Mouse (Mus musculus) heart, postnatal 0 days (tissue): ENCODE measurements around the gene Il2ra.

Experiments
- CTCF ChIP-seq: IDR thresholded peaks from 2 replicates; pipeline ENCODE4 v1.5.1; 2016; ENCODE audit warnings: antibody characterized with exemption, control low read depth, low read depth
- EP300 ChIP-seq: IDR thresholded peaks from 2 replicates; pipeline ENCODE4 v1.6.1; 2016; ENCODE audit warnings: antibody characterized with exemption, low read depth

DNA sequence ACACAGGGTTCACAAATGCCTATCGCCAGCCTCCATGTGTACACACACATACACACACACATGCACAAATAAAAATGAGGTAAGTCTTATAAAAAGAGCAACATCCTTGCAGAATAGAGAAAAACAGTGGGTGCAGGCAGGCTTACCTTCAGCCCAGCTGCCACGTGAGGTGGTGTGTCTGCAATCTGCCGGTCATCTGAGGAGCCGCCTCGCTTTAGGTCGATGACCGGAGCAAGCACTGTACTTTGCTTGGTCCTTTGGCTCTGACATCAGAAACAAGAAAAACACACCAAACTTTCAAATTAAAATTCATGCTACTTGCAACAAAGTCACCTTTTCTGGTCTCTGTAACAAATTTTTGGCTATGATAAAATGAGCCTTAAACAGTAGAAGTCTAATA lies 44.7 kb upstream of the Il2ra start:
- no peak for TF ChIP-seq CTCF
- no peak for TF ChIP-seq EP300
